Mouse (Mus musculus) midbrain, embryonic 15.5 days (tissue): Measurements from ENCODE around the gene Edf1. TPM values are rescaled to one million over a fixed set of nuclear protein-coding genes. Genes with fewer than 3 reads are reported as not detected.

Experiments
- ATAC-seq: fragments of 200-750 bp; cut with Nextera tagmentation; replicated peaks from 2 replicates; pipeline ENCODE4 v1.8.0; 2017; ENCODE audit warnings: moderate TSS enrichment
- H3K27ac ChIP-seq: fragments of 300-500 bp; sonication (generic); 2 replicates; pipeline ENCODE4 v1.5.1; 2015; ENCODE audit warnings: mild to moderate bottlenecking, inconsistent platforms
- H3K27me3 ChIP-seq: fragments of 300-500 bp; sonication (generic); replicated peaks from 2 replicates; pipeline ENCODE4 v1.6.1; 2015; ENCODE audit warnings: inconsistent platforms
- H3K36me3 ChIP-seq: fragments of 300-500 bp; sonication (generic); replicated peaks from 2 replicates; pipeline ENCODE4 v1.6.1; 2015; ENCODE audit warnings: inconsistent platforms
- H3K4me1 ChIP-seq: fragments of 300-500 bp; sonication (generic); 2 replicates; pipeline ENCODE4 v1.6.1; 2015; ENCODE audit warnings: inconsistent platforms
- H3K4me2 ChIP-seq: fragments of 300-500 bp; sonication (generic); 2 replicates; pipeline ENCODE4 v1.6.1; 2015; ENCODE audit warnings: inconsistent platforms, mild to moderate bottlenecking, moderate library complexity
- H3K4me3 ChIP-seq: fragments of 300-500 bp; sonication (generic); 2 replicates; pipeline ENCODE4 v1.5.1; 2015; ENCODE audit warnings: mild to moderate bottlenecking, inconsistent platforms
- H3K9ac ChIP-seq: fragments of 300-500 bp; sonication (generic); 2 replicates; pipeline ENCODE4 v1.6.1; 2015; ENCODE audit warnings: mild to moderate bottlenecking, inconsistent platforms
- H3K9me3 ChIP-seq: fragments of 300-500 bp; sonication (generic); 2 replicates; pipeline ENCODE4 v1.6.1; 2016; ENCODE audit warnings: inconsistent platforms
- WGBS: fragments of 180-500 bp; shearing (Covaris S2); methylation state at CpG from one replicate; pipeline ENCODE4 v1.1.7; 2015; ENCODE audit warnings: mixed read lengths; 5-methylcytosine and 5-hydroxymethylcytosine counted together
- polyA plus RNA-seq: library from polyadenylated mRNA; unstranded; fragments of >200 nt; fragmentation: Nextera tagmentation; extraction: Ambion mirVana; gene quantifications from 2 replicates; pipeline ENCODE4 v1.2.1, GENCODE M21; 2015

Edf1 gene
- polyA plus RNA-seq, 1 experiment from 2014 or later: 378 TPM

DNA sequence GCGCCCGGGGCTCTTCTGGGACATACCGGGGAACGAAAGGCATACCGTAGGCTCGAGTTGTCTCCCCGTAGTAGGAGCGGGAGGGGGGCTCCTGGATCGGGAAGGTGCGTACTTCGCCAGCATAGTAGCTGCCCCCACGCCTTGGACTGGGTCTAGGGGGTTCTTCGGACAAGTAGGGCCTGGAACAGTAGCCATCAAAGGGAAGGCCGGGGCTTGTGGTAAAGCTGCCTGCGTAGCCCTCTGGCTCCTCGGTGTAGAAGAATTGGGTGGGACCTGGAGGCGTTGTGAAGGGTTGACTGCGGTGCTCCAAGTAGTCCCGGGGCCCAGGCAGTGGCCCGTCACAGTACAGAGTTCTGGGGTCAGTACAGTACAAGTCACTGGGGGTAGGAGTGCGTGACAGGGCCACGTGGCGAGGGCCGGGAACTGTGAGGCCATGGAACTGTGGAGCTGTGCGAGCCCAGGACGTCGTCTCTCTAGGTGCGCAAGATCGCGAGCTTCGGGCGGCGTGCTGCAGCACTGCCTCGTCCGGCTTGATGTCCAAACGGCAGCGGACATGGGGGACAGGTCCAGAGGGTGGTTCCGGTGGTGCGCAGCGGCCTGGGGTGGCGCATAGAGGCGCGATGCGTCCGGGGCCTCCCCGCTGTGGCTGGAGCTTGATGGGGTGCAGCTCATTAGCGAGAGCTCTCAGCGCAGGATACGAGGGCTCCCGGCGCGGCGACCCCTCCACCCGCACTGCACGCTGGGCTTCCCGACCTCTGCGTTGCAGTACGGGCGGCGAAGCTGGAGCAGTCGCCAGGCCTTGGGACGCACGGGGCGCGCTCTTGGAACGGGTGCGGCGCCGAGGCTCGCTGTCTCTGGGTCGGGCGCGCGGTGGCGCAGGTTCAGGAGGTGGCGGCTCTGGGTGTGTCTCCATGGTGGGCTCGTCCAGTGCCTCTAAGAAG, 21.4 kb downstream of the Edf1 start:
- H3K36me3 ChIP-seq: no peaks in the 10 kb centered on the region; the same call in 1 of the 2 replicates
- peaks cover 49% of the 10 kb centered on the region for H3K27me3 ChIP-seq
- peaks cover 66% of the 10 kb centered on the region for H3K4me1 ChIP-seq
- no peak overlapping the region for H3K9ac ChIP-seq
- H3K4me3 ChIP-seq: 0 out of 2 replicates have a peak overlapping the region, but pooled peaks have one; percentile 2
- ATAC-seq: no peak
- H3K27ac ChIP-seq: no peak overlapping the region
- 9% methylated on average over 77 of the region's 77 CpGs for WGBS
- H3K9me3 ChIP-seq: no peaks in the 10 kb centered on the region
- peak overlapping the region; percentile 71 for H3K4me2 ChIP-seq

DNA sequence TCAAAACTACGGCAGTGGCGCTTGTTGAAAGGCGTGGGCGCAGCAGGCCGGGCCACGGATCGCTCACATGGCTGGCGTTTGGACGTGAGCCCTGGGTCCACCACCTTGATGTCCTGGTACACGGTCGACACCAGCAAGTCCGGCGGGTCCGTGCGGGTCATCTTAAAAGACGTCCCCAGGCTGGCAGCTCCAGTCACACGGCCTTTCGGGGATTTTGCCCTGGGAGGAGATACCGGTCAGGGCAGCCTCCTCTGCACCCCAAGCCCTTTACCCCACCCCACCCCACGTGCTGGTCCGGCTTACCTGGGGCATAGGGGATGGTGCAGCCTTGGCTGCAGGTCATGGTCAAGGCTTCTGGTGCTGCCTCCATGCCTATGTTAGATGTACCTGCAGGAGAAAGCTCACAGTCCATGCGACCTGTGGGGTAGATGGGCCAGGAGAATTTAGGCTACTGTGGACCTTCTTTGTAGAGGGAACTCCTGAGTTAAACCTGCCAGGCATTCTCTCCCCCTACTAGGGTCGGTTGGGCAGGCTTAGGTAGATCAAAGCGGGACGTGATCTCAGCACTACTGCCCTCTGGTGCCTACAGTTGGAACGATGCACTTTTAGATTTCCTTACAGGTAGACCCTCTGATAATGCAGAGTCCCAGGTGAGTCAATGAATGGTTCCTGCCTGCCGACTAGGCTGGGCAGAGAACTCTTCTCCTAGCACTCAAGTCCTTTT, 22.3 kb downstream of the Edf1 start:
- Histone ChIP-seq H3K4me3 (peak overlapping the region; percentile 49; the same call in 1 of the 2 replicates), H3K4me2 (peak overlapping the region; percentile 71), H3K9me3 (no peaks in the 10 kb centered on the region), H3K36me3 (peaks cover 2% of the 10 kb centered on the region; the same call in 1 of the 2 replicates), H3K27ac (no peak overlapping the region), H3K27me3 (peaks cover 49% of the 10 kb centered on the region), H3K4me1 (peaks cover 65% of the 10 kb centered on the region), H3K9ac (no peak overlapping the region)
- WGBS: 9% methylated on average over 27 of the region's 27 CpGs
- ATAC-seq: no peak

GRCm38 (mm10) chr2:25580621-25581101, 23.0 kb downstream of the Edf1 start:
- ATAC-seq: no peak
- Histone ChIP-seq H3K4me2 (peak overlapping the region; percentile 71), H3K9ac (peak overlapping the region; percentile 48), H3K27ac (no peak overlapping the region), H3K27me3 (peaks cover 49% of the 10 kb centered on the region), H3K4me1 (peaks cover 60% of the 10 kb centered on the region), H3K36me3 (peaks cover 9% of the 10 kb centered on the region; the same call in 1 of the 2 replicates), H3K9me3 (no peaks in the 10 kb centered on the region), H3K4me3 (peak overlapping the region; percentile 49)
- WGBS: 33% methylated on average over 6 of the region's 6 CpGs

DNA sequence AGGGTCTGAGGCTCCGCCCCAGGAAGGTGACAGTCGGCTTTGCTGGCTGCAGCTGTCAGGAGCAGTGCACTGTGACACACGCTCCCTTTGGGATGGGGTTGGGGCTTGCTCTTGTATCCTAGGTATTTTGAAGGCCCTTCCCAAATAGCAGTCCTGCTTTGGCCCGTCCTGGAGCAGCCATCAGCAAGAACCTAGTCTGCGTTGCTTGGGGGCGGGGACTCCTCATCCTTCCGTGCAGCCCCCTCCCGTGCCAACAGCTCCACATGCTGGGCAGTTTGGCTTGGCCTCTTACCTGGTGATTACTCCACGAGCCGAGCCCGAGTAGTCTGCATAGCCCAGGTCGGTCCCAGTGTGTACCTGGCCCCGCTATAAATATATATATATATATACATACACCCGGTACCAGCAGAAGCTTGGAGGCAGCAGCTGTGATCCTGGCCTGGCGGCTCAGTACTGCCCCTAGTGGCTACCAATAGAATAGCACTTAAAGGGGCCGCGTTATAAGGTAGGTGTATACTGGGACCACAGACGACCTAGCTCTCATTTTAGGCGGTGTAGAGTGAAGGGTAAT, 23.7 kb downstream of the Edf1 start, which contains the start of gene Ajm1:
Ajm1 (minus strand) TSS at position 464 of the 571 bp plus-strand sequence.
- Histone ChIP-seq H3K27ac (0 out of 2 replicates have a peak within 1 kb of the TSS, but pooled peaks have one; percentile 4), H3K4me2 (peak within 1 kb of the TSS; percentile 71), H3K36me3 (peaks cover 9% of the 10 kb centered on the region; the same call in 1 of the 2 replicates), H3K4me1 (peaks cover 57% of the 10 kb centered on the region), H3K9me3 (no peaks in the 10 kb centered on the region), H3K27me3 (peaks cover 43% of the 10 kb centered on the region), H3K4me3 (peak within 1 kb of the TSS; percentile 49), H3K9ac (peak within 1 kb of the TSS; percentile 48)
- WGBS: 4% methylated on average over 19 of the region's 19 CpGs
- ATAC-seq: peak; percentile 80

GRCm38 (mm10) chr2:25581901-25582301, 24.3 kb downstream of the Edf1 start:
- H3K4me2 ChIP-seq: peak overlapping the region; percentile 71; the same call in 1 of the 2 replicates
- H3K27me3 ChIP-seq: peaks cover 38% of the 10 kb centered on the region
- H3K9ac ChIP-seq: no peak overlapping the region
- H3K4me3 ChIP-seq: no peak overlapping the region; the same call in 1 of the 2 replicates
- peaks cover 56% of the 10 kb centered on the region for H3K4me1 ChIP-seq
- no peak for ATAC-seq
- H3K36me3 ChIP-seq: peaks cover 13% of the 10 kb centered on the region; the same call in 1 of the 2 replicates
- WGBS: 33% methylated on average over 6 of the region's 6 CpGs
- H3K27ac ChIP-seq: no peak overlapping the region
- no peaks in the 10 kb centered on the region for H3K9me3 ChIP-seq

DNA sequence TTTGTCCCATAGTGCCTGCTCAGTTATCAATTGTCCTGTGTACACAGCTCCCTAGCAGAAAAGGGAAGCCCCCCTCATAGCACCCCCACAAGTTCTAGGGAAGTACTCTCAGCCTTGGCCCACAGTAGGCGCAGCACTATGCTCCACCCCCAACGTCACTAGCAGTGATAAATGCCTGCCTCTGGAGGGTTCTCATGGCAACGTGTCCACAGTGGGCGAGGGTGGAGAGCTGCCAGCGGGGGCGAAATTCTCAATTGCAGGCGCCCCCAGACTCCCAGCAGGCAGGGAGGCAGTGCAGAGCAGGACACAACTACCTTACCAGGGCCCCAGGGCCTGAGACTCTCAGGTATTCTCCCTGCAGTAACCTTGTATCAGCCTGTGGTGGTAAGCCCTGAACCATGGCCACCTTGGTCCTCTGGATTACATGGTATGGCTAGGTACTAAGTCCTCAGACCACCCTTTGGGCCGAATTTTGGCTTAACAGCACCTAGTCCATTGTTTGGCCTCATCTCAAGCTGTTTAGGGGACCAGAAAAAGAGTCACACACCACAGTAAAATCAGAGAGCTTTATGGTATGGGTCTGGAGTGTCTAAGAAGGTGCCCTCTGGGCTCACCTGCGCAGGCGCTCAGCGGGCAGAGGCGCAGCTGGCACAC, 24.9 kb downstream of the Edf1 start:
- Histone ChIP-seq H3K4me2 (no peak overlapping the region), H3K4me1 (peaks cover 49% of the 10 kb centered on the region), H3K36me3 (peaks cover 16% of the 10 kb centered on the region; the same call in 1 of the 2 replicates), H3K9me3 (no peaks in the 10 kb centered on the region), H3K27me3 (peaks cover 31% of the 10 kb centered on the region), H3K9ac (no peak overlapping the region), H3K4me3 (no peak overlapping the region), H3K27ac (no peak overlapping the region)
- peak; percentile 41; the same call in 1 of the 2 replicates for ATAC-seq
- 56% methylated on average over 12 of the region's 12 CpGs for WGBS

GRCm38 (mm10) chr2:25583120-25583481, 25.5 kb downstream of the Edf1 start:
- H3K4me3 ChIP-seq: no peak overlapping the region
- peaks cover 44% of the 10 kb centered on the region for H3K4me1 ChIP-seq
- no peak overlapping the region for H3K4me2 ChIP-seq
- no peak overlapping the region for H3K27ac ChIP-seq
- no peak overlapping the region for H3K9ac ChIP-seq
- ATAC-seq: no peak
- peaks cover 16% of the 10 kb centered on the region; the same call in 1 of the 2 replicates for H3K36me3 ChIP-seq
- H3K9me3 ChIP-seq: no peaks in the 10 kb centered on the region
- peaks cover 26% of the 10 kb centered on the region for H3K27me3 ChIP-seq
- WGBS: 72% methylated on average over 6 of the region's 6 CpGs

DNA sequence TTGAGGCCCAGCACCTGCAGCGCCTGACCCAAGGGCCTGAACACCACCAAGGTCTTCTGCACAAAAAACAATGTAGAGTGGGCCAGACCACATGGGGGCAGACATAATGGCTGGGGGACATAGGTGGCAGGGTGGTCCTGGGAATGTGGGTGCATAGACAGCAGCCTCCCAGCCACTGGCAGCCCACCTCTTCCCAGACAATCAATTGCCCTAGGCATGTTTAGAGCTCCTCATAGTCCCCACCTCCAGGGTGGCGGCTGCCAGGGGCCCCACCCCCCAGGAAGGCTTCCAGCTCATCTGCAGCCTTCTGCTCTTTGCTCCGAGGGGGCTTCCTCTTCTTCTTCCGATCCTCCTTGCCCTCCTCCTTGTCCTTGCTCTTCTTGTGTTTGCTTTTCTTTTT, 25.9 kb downstream of the Edf1 start:
- H3K27ac ChIP-seq: no peak overlapping the region
- no peak overlapping the region for H3K9ac ChIP-seq
- H3K4me2 ChIP-seq: no peak overlapping the region
- peaks cover 21% of the 10 kb centered on the region for H3K27me3 ChIP-seq
- H3K4me1 ChIP-seq: peaks cover 40% of the 10 kb centered on the region
- no peak for ATAC-seq
- H3K36me3 ChIP-seq: peaks cover 16% of the 10 kb centered on the region; the same call in 1 of the 2 replicates
- WGBS: 82% methylated on average over 4 of the region's 4 CpGs
- H3K9me3 ChIP-seq: no peaks in the 10 kb centered on the region
- no peak overlapping the region for H3K4me3 ChIP-seq

DNA sequence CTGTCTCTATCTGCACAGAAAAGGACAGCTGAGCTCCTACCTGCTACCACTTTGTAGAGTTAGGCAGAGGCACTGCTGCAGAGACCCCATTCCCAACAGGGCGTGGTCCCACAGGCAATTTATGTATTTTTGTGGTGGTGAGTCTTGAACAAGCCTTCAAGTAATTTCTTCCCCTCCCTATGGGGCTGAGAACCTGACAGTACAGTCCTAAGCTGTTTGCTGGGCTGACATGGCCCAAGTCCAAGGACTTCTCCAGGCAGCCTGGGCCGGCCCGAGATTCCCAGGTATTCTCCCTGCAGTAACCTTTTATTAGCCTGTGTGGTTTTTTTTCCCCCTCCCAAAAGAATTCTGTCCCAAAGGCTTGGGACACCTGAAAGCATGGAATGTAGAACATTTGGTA, 26.5 kb downstream of the Edf1 start:
- H3K27me3 ChIP-seq: peaks cover 15% of the 10 kb centered on the region
- WGBS: 99% methylated on average over 3 of the region's 3 CpGs
- H3K36me3 ChIP-seq: peaks cover 16% of the 10 kb centered on the region; the same call in 1 of the 2 replicates
- H3K4me1 ChIP-seq: peaks cover 36% of the 10 kb centered on the region
- no peak overlapping the region for H3K4me2 ChIP-seq
- H3K9ac ChIP-seq: no peak overlapping the region
- H3K27ac ChIP-seq: no peak overlapping the region
- no peak for ATAC-seq
- no peak overlapping the region for H3K4me3 ChIP-seq
- no peaks in the 10 kb centered on the region for H3K9me3 ChIP-seq

DNA sequence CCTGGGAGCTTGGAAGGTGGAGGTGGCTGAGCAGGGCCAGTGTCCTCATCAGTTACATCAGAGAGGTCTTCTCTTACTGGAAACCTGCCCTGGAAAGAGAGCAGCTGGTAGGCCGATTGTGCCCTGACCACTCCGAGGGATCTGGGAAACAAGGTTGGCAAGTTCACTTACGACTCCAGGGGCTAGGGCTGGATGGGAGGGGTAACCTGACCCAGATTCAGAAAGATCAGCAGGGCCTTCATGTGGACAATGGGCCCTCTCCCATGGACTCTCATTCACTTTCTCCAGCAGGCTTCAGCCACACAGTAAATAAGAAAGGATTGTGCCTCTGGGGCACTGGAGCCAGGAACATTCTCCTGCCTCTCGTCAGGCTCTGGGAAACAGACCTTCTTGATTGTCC, 27.2 kb downstream of the Edf1 start:
- Histone ChIP-seq H3K9ac (no peak overlapping the region), H3K4me3 (no peak overlapping the region), H3K4me1 (peaks cover 29% of the 10 kb centered on the region), H3K9me3 (no peaks in the 10 kb centered on the region), H3K27ac (no peak overlapping the region), H3K36me3 (peaks cover 16% of the 10 kb centered on the region; the same call in 1 of the 2 replicates), H3K27me3 (peaks cover 8% of the 10 kb centered on the region), H3K4me2 (no peak overlapping the region)
- 89% methylated on average over 4 of the region's 4 CpGs for WGBS
- ATAC-seq: no peak

- 93% methylated on average over 3 of the region's 3 CpGs for WGBS
Observed at GRCm38 (mm10) chr2:25585601-25586000, 28.0 kb downstream of the Edf1 start.

More at GRCm38 (mm10) chr2:25585601-25586000, 28.0 kb downstream of the Edf1 start:
- H3K4me2 ChIP-seq: no peak overlapping the region
- no peak overlapping the region for H3K4me3 ChIP-seq
- H3K9me3 ChIP-seq: no peaks in the 10 kb centered on the region
- H3K36me3 ChIP-seq: peaks cover 18% of the 10 kb centered on the region
- H3K9ac ChIP-seq: no peak overlapping the region
- H3K27ac ChIP-seq: no peak overlapping the region
- H3K27me3 ChIP-seq: peaks cover under 1% of the 10 kb centered on the region
- peaks cover 22% of the 10 kb centered on the region for H3K4me1 ChIP-seq
- ATAC-seq: no peak
